Mouse (Mus musculus): ENCODE results near the gene Szrd1. TPM values are rescaled to one million over a fixed set of nuclear protein-coding genes. Genes with fewer than 3 reads are reported as not detected.
A peak's percentile ranks its signal among the peaks of the same experiment; 100 is the strongest.

The Szrd1 gene
- polyA plus RNA-seq, 1 experiment: 31.2 TPM

- H3K4me1 ChIP-seq (ENCODE audit: control insufficient read depth, insufficient read depth, low read length): no peaks in the 10 kb centered on the region
- TF ChIP-seq CTCF (IDR thresholded peaks at IDR 0.05; ENCODE audit: control insufficient read depth, insufficient read depth, low read length) (no peak), POLR2A (IDR thresholded peaks at IDR 0.05; ENCODE audit: borderline replicate concordance, control insufficient read depth, low read depth, low read length) (no peak)
- 80% methylated on average over 5 of the region's 5 CpGs for WGBS
- no peak overlapping the region for H3K4me3 ChIP-seq (replicated peaks; ENCODE audit: control insufficient read depth, low read depth, low read length)
- no peak overlapping the region for H3K27ac ChIP-seq (ENCODE audit: control insufficient read depth, insufficient read depth, low read depth, low read length, poor library complexity)
These were observed 39.6 kb downstream of the Szrd1 start for GRCm38 (mm10) chr4:141099956-141100355.

- WGBS: 41% methylated on average over 4 of the region's 4 CpGs
- Histone ChIP-seq H3K27ac (ENCODE audit: control insufficient read depth, insufficient read depth, low read depth, low read length, poor library complexity) (no peak overlapping the region), H3K4me3 (replicated peaks; ENCODE audit: control insufficient read depth, low read depth, low read length) (no peak overlapping the region), H3K4me1 (ENCODE audit: control insufficient read depth, insufficient read depth, low read length) (no peaks in the 10 kb centered on the region)
- TF ChIP-seq CTCF (IDR thresholded peaks at IDR 0.05; ENCODE audit: control insufficient read depth, insufficient read depth, low read length) (no peak), POLR2A (IDR thresholded peaks at IDR 0.05; ENCODE audit: borderline replicate concordance, control insufficient read depth, low read depth, low read length) (no peak)
These were observed 40.6 kb downstream of the Szrd1 start for GRCm38 (mm10) chr4:141098935-141099334.

- TF ChIP-seq CTCF (IDR thresholded peaks at IDR 0.05; ENCODE audit: control insufficient read depth, insufficient read depth, low read length) (no peak), POLR2A (IDR thresholded peaks at IDR 0.05; ENCODE audit: borderline replicate concordance, control insufficient read depth, low read depth, low read length) (no peak)
- H3K4me3 ChIP-seq (replicated peaks; ENCODE audit: control insufficient read depth, low read depth, low read length): no peak overlapping the region
- no peaks in the 10 kb centered on the region for H3K4me1 ChIP-seq (ENCODE audit: control insufficient read depth, insufficient read depth, low read length)
- H3K27ac ChIP-seq (ENCODE audit: control insufficient read depth, insufficient read depth, low read depth, low read length, poor library complexity): no peak overlapping the region
- WGBS: 37% methylated on average over 9 of the region's 9 CpGs
These were observed 42.9 kb downstream of the Szrd1 start for GRCm38 (mm10) chr4:141096710-141097109.

GRCm38 (mm10) chr4:141095016-141095415 lies 44.6 kb downstream of the Szrd1 start:
- WGBS: 80% methylated on average over 10 of the region's 10 CpGs
- H3K27ac ChIP-seq (ENCODE audit: control insufficient read depth, insufficient read depth, low read depth, low read length, poor library complexity): no peak overlapping the region
- TF ChIP-seq CTCF (IDR thresholded peaks at IDR 0.05; ENCODE audit: control insufficient read depth, insufficient read depth, low read length): no peak
- no peak for TF ChIP-seq POLR2A (IDR thresholded peaks at IDR 0.05; ENCODE audit: borderline replicate concordance, control insufficient read depth, low read depth, low read length)

GRCm38 (mm10) chr4:141088714-141089113 lies 50.9 kb downstream of the Szrd1 start:
- Histone ChIP-seq H3K4me3 (replicated peaks; ENCODE audit: control insufficient read depth, low read depth, low read length) (no peak overlapping the region), H3K4me1 (ENCODE audit: control insufficient read depth, insufficient read depth, low read length) (no peaks in the 10 kb centered on the region), H3K27ac (ENCODE audit: control insufficient read depth, insufficient read depth, low read depth, low read length, poor library complexity) (no peak overlapping the region)
- no peak for TF ChIP-seq POLR2A (IDR thresholded peaks at IDR 0.05; ENCODE audit: borderline replicate concordance, control insufficient read depth, low read depth, low read length)
- no peak for TF ChIP-seq CTCF (IDR thresholded peaks at IDR 0.05; ENCODE audit: control insufficient read depth, insufficient read depth, low read length)
- WGBS: 57% methylated on average over 9 of the region's 9 CpGs

More at GRCm38 (mm10) chr4:141095016-141095415, 44.6 kb downstream of the Szrd1 start:
- H3K4me1 ChIP-seq (ENCODE audit: control insufficient read depth, insufficient read depth, low read length): no peaks in the 10 kb centered on the region
- H3K4me3 ChIP-seq (replicated peaks; ENCODE audit: control insufficient read depth, low read depth, low read length): no peak overlapping the region

- TF ChIP-seq POLR2A (IDR thresholded peaks at IDR 0.05; ENCODE audit: borderline replicate concordance, control insufficient read depth, low read depth, low read length): no peak
- no peak for TF ChIP-seq CTCF (IDR thresholded peaks at IDR 0.05; ENCODE audit: control insufficient read depth, insufficient read depth, low read length)
- 72% methylated on average over 6 of the region's 6 CpGs for WGBS
- Histone ChIP-seq H3K27ac (ENCODE audit: control insufficient read depth, insufficient read depth, low read depth, low read length, poor library complexity) (no peak within 1 kb of the TSS), H3K4me1 (ENCODE audit: control insufficient read depth, insufficient read depth, low read length) (no peaks in the 10 kb centered on the region), H3K4me3 (replicated peaks; ENCODE audit: control insufficient read depth, low read depth, low read length) (no peak within 1 kb of the TSS)
These were observed 51.5 kb downstream of the Szrd1 start, which contains the start of gene Spata21 for GRCm38 (mm10) chr4:141088033-141088432. Gene Spata21 (plus strand): TSS chr4:141088333.

GRCm38 (mm10) chr4:141086862-141087261 lies 52.7 kb downstream of the Szrd1 start:
- TF ChIP-seq POLR2A (IDR thresholded peaks at IDR 0.05; ENCODE audit: borderline replicate concordance, control insufficient read depth, low read depth, low read length) (no peak), CTCF (IDR thresholded peaks at IDR 0.05; ENCODE audit: control insufficient read depth, insufficient read depth, low read length) (no peak)
- WGBS: 82% methylated on average over 10 of the region's 10 CpGs
- Histone ChIP-seq H3K4me3 (replicated peaks; ENCODE audit: control insufficient read depth, low read depth, low read length) (no peak overlapping the region), H3K27ac (ENCODE audit: control insufficient read depth, insufficient read depth, low read depth, low read length, poor library complexity) (no peak overlapping the region), H3K4me1 (ENCODE audit: control insufficient read depth, insufficient read depth, low read length) (no peaks in the 10 kb centered on the region)

GRCm38 (mm10) chr4:141078510-141079137 lies 61.0 kb downstream of the Szrd1 start:
- peak overlapping the region; percentile 9 for H3K4me3 ChIP-seq (replicated peaks; ENCODE audit: control insufficient read depth, low read depth, low read length)
- WGBS: 77% methylated on average over 18 of the region's 18 CpGs
- no peak for TF ChIP-seq POLR2A (IDR thresholded peaks at IDR 0.05; ENCODE audit: borderline replicate concordance, control insufficient read depth, low read depth, low read length)
- TF ChIP-seq CTCF (IDR thresholded peaks at IDR 0.05; ENCODE audit: control insufficient read depth, insufficient read depth, low read length): no peak
- no peak overlapping the region for H3K27ac ChIP-seq (ENCODE audit: control insufficient read depth, insufficient read depth, low read depth, low read length, poor library complexity)
- H3K4me1 ChIP-seq (ENCODE audit: control insufficient read depth, insufficient read depth, low read length): peaks cover 2% of the 10 kb centered on the region; the same call in 1 of the 2 replicates
